Mouse (Mus musculus) gastrocnemius, postnatal 14 days (tissue): Measurements from ENCODE around the gene A530064D06Rik. TPM values are rescaled to one million over a fixed set of nuclear protein-coding genes. Genes with fewer than 3 reads are reported as not detected.

Experiments used
- total RNA-seq, 2 experiments: library from RNA; stranded (reverse); gene quantifications; 2 replicates each; pipeline ENCODE4 v1.2.3; 2021

A530064D06Rik gene
- total RNA-seq, 2 experiments from 2014 or later, result not detected

Other genes with a start within 250 kb of the A530064D06Rik start
- gene Foxp4, start 242.6 kb downstream of the A530064D06Rik start, total RNA-seq, result 1 to 10 TPM; 7.5 to 9.2 TPM
- gene 1700122O11Rik, start 129.0 kb downstream of the A530064D06Rik start, total RNA-seq, result not detected
- not detected for gene 1700067P10Rik, start 78.0 kb downstream of the A530064D06Rik start, total RNA-seq
- gene 9830107B12Rik, start 21.0 kb downstream of the A530064D06Rik start, total RNA-seq, result under 1 TPM in 1 of 2 experiments, not detected in 1; 0.10 TPM
- not detected for gene Trem1, start 65.5 kb upstream of the A530064D06Rik start, total RNA-seq
- not detected for gene Trem3, start 80.5 kb upstream of the A530064D06Rik start, total RNA-seq
- gene Treml4, start 97.0 kb upstream of the A530064D06Rik start, total RNA-seq, result not detected
- gene Treml2, start 132.2 kb upstream of the A530064D06Rik start, total RNA-seq, result under 1 TPM; 0.10 to 0.11 TPM
- gene B430306N03Rik, start 148.9 kb upstream of the A530064D06Rik start, total RNA-seq, result under 1 TPM; 0.06 to 0.07 TPM
- under 1 TPM; 0.66 to 0.94 TPM for gene Trem2, start 179.1 kb upstream of the A530064D06Rik start, total RNA-seq
- gene Treml1, start 192.6 kb upstream of the A530064D06Rik start, total RNA-seq, result not detected
- 1 to 10 TPM; 9.1 to 9.3 TPM for gene Nfya, start 242.6 kb upstream of the A530064D06Rik start, total RNA-seq
- gene Oard1, start 242.7 kb upstream of the A530064D06Rik start, total RNA-seq, result 1 to 10 TPM; 7.4 to 8.3 TPM